Mouse (Mus musculus) kidney, postnatal 25 days (tissue): ENCODE data around the gene Rhbdl1.

Source experiments
- DNase-seq, 2 experiments: peaks; one replicate each; pipeline ENCODE4 v3.0.0; 2021; ENCODE audit warnings: mixed read lengths in 2 of 2

The Rhbdl1 gene

DNA sequence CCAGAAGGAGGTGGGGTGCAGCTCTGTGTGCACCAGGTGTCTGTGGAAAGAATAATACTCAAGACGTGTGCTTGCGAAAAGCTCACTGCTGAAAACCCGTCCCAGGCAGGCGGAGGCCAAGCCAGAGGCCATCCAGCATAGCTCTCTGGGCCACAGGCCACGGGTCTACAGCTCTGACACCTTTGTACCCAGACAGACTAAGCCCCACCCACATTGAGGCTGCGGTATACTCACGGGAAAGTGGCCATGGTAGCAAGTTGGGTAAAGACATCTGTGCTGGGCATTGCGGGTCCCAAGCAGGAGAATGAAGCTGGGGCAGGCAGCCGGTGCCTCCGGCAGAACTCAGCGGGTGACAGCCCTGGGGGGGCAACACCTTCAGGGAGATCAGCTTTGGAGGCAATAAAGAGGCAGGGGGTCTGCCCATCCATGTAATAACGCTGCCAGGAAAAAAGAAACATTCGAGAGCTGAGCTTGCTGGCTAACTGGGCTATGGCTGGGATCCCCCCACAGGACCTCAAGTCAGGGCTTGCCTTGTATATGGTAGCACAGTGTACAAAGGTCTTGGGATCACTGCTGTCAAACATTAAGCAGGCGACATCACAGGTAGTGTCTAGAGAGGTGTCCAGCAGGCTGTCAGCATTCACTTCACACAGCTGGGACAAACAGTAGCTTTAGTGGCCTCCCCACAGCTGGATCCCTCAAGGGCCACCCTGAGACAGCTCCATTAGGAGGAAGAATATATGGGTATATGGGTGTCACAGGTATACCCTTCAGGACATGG lies 2.5 kb upstream of the Rhbdl1 start:
- peak; percentile 71 to 85 for DNase-seq

DNA sequence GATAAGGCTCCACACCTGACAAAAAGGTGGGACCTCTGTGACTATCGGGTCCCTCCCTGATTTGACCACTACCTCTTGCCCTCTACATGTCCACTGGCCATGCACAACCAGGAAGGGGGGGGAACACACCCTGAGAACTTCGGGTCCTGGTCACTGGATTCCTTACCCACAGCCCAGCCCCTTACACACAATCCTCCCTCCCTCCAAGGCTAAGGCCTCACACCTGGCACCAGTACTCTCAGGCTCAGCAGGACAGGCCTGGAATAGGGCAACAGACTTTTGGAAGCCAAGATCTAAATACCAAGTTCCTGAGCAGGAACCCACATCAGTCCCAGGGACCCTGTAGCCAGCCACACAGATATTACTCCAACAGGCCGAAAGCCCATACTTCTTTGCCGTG lies 1.8 kb upstream of the Rhbdl1 start:
- DNase-seq: peak in 1 of 2 experiments; percentile 38

DNA sequence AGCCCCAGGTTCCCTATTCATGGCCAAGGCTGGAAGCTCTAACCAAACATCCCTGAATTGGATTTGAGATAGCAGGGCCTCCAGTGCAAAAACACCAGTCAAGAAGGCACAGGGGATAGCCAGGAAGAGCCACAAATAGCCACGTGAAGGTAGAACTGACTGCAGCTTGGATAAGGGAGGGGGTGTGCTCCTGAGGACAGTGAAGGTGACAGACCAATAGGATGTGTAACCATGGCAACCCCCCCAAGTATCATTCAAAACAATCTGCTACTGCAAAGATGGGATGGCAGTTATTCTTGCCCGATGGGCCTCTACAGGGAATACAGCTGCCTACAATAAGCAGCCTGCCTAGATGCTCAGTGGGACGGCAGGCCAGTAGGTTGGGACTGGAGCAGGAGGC lies 438 bp upstream of the Rhbdl1 start:
- no peak for DNase-seq

DNA sequence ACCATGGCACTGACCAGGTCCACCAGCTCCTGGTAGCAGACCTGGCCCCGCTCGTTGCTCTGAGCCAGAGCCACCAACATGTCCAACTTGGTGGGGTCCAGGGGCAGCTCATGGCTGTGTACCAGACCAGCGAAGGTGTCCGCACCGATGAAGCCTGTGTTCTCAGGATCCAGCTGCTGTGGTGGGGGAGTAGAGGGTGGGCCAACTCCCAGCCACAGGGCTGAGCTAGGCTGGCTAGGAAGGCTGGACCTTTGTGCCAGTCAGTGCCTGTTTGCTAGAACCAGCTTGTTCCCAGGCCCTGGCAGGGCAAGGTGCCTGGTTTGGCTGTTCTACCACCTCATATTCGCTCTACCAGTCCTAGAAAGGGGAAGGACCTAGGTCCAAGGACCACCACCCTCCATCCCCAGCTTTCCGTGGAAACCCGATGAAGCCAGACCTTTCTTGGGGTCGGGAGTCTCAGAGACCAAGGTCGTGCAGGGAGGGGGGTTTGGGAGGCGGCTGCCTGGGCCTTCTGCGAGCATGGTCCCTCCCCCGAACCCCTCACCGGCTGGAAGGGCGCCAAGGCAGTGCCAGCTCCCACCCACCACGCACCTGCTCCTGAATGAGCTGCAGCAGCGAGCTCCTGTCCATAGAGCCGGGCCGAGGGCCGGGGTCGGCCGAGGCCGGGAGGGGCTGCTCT lies 559 bp downstream of the Rhbdl1 start:
- DNase-seq: peak in 1 of 2 experiments; percentile 74

- no peak for DNase-seq
These were observed 1.3 kb downstream of the Rhbdl1 start for GRCm38 (mm10) chr17:25835816-25836215.

GRCm38 (mm10) chr17:25835301-25835700 lies 1.8 kb downstream of the Rhbdl1 start:
- DNase-seq: no peak

GRCm38 (mm10) chr17:25834595-25835222 lies 2.4 kb downstream of the Rhbdl1 start:
- peak in 1 of 2 experiments; percentile 42 for DNase-seq

DNA sequence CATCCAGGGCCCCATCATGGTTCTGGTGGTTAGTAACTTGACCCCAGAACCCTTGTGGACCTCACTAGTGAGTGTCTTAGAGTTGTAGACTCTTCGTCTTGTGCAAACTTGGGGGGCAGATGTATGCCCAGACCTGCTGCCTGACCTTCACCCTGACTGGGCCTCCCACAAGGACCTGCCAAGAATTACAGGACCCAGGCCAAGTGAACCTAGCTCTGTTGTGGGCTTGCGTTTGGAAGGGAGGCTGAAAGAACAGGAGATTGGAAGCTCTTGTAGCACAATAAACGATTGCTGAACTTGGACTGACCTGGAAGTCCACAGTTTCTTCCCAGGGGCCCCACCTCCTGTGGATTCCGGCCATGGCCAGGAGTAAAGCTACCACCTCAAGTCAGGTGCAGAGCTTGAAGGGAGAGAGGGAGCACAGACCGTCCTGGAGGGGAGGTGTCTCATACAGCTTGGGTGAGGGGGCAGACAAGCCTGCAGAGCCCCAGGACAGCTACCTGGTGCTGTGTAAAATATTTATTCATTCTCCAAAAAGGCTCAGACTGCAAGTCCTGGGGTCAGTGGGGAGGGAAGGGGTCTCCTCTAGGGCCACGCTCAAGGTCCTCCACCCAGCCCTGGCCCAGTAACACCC lies 3.0 kb downstream of the Rhbdl1 start:
- DNase-seq: peak; percentile 65 to 87

GRCm38 (mm10) chr17:25833291-25833663 lies 3.8 kb downstream of the Rhbdl1 start, which contains the start of gene Stub1:
Gene Stub1, minus strand, starts transcription at chr17:25833404.
- DNase-seq: peak; percentile 96 to 98

DNA sequence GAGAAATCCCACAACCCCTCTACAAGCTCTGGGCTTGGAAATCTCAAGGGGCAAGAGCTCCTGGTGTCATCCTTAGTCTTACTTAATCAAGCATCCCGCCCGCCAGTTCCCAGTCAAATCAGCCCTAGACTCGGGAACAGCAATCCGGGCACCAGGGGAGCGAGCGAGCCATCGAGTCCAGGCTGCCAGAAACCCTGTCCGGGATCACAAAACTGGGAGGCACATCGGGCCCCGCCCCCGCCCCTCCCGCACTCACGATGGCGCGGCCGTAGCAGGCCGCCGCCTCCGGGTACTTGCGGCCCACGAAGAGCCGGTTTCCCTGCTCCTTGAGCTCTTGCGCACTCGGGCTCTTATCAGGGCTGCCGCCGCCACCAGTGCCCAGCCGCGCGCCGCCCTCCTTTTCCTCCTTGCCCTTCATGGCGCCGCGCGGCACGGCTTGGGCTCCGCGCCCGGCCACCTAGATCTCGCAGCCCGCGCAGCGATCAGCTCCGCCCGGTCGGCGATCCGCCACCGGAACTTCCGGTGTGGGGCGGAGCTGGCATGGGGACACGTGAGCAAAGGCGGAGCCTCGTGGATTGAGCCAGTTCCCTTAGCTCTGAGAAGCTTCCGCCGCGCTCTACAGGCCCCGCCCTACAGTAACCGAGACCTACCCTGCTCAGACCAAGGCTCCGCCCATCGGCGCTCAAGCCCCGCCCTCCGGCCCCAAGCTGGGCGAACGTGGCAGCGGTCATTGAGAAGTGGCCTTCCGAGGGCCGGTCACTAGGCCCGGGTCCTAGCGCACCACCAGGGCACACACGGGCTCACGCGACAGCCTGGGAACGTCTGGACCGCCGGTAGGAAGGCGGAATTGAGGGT lies 4.4 kb downstream of the Rhbdl1 start:
- DNase-seq: peak; percentile 100

GRCm38 (mm10) chr17:25831451-25832281 lies 5.4 kb downstream of the Rhbdl1 start:
- DNase-seq: peak; percentile 59 to 72

DNA sequence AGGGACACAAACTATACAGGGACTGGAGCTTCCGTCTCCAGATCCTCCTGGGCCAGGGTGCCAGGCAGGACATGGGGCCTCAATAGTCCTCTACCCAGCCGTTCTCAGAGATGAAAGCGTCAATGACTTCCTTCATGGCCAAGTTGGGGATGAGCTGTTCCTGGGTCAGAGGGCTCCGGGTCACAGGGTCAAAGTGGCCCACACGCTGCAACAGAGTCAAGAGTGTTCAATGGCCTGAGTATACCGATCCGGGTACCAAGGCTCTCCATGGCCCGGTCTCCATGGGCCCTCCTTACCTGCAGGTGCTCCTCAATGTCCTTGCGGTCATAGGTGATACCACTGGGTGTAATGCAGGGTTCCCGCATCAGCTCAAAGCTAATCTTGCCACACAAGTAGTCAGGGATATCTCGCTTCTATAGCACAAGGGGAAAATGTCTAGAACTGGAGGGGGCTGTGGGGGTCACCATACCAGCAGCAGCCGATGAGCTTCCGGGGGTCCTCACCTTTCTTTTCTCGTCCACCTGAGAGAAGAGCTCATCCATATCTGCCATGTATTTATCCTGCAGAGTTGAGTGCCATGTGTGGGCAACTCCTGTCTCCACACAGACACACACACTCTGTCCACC lies 6.2 kb downstream of the Rhbdl1 start:
- peak in 1 of 2 experiments; percentile 57 for DNase-seq

DNA sequence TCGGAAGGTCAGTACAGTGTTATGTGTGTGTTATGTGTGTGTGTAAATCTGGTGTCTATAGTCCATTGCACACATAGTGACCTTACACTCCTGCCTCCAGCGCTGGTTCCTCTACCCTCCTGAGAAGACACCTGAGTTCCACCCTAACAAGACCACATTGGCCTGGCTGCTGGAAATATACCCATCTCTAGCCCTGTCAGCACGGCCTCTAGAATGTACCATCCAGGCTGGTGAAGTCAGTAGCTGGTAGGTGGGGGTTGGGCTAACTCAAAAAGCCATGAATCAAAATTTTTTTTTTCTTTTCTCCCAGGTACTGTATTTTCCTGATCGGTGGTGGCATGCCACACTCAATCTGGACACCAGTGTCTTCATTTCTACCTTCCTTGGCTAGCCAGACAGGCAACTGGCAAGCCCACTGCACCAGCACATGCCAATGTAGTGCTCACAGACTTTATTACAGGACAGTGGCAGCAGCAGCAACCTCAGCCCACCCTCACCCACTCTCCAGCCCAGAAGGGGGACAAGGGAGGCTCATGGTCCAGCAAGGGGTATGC lies 6.8 kb downstream of the Rhbdl1 start:
- DNase-seq: peak in 1 of 2 experiments; percentile 38

GRCm38 (mm10) chr17:25829558-25830017 lies 7.5 kb downstream of the Rhbdl1 start:
- peak in 1 of 2 experiments; percentile 52 for DNase-seq

- DNase-seq: peak; percentile 87 to 92
These were observed 8.2 kb downstream of the Rhbdl1 start, which contains the start of gene Jmjd8 for GRCm38 (mm10) chr17:25828712-25829557. Gene Jmjd8, plus strand, starts transcription at chr17:25828867.

DNA sequence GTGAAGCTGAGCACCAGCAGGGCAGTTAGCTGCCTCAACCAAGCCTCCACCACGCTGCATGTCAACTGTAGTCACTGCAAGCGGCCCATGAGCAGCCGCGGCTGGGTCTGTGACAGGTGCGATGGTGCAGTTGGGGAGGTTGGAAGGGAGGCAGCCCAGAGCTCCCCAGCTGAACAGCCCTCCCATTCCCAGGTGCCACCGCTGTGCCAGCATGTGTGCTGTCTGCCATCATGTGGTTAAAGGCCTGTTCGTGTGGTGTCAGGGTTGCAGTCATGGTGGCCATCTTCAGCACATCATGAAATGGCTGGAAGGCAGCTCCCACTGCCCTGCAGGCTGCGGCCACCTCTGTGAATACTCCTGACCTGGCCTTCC lies 8.9 kb downstream of the Rhbdl1 start:
- peak in 1 of 2 experiments; percentile 53 for DNase-seq

GRCm38 (mm10) chr17:25827546-25828222 lies 9.4 kb downstream of the Rhbdl1 start:
- peak in 1 of 2 experiments; percentile 43 for DNase-seq

GRCm38 (mm10) chr17:25827011-25827410 lies 10.1 kb downstream of the Rhbdl1 start:
- peak in 1 of 2 experiments; percentile 40 for DNase-seq
